Mouse (Mus musculus) CD4-positive, CD25-positive, alpha-beta regulatory T cell, adult 4 months (primary cell): Measurements from ENCODE around the gene Astl. TPM values are rescaled to one million over a fixed set of nuclear protein-coding genes. Genes with fewer than 3 reads are reported as not detected.

Experiments used
- ATAC-seq: one replicate; pipeline ENCODE4 v1.8.0; 2017
- polyA plus RNA-seq, 2 experiments: library from polyadenylated mRNA; unstranded; fragments of 100-300 nt; shearing (Covaris generic); gene quantifications; one replicate each; pipeline ENCODE4 v1.2.1; 2017

The Astl gene
- polyA plus RNA-seq, 2 experiments from 2014 or later = 0.22 to 0.42 TPM

DNA sequence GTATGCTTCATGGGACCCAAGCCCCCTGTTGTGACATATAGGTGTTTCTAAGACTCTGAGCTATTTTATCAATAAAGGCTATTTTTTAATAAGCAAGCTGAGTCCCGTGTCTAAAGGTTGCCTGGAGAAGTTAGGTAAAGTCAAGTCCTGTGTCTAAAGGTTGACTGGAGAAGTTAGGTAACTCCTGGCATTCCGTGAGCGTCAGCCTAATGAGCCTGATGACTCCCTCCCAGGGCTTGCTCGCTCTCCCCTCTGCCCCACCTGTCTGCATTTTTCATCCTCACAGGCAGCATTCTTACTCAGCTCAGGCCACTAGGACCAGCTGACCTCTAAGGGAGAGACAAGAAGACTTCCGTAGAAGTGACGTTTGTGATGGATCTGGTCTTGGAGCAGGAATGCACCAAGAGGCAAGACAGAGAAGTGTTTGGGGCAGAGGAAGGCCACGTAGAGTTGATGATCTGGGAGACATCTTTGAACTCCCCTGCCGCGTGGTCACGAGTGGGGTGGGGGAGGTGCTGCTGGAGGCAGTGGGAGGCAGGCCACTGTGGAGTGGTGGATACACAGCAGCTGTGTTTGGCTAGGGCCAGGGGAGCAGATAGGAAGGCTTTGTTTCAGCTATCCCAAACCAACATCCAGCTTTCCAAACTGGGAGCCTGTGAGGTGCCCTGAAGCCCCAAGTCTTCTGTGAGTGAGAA lies 28.8 kb downstream of the Astl start:
- no peak for ATAC-seq

DNA sequence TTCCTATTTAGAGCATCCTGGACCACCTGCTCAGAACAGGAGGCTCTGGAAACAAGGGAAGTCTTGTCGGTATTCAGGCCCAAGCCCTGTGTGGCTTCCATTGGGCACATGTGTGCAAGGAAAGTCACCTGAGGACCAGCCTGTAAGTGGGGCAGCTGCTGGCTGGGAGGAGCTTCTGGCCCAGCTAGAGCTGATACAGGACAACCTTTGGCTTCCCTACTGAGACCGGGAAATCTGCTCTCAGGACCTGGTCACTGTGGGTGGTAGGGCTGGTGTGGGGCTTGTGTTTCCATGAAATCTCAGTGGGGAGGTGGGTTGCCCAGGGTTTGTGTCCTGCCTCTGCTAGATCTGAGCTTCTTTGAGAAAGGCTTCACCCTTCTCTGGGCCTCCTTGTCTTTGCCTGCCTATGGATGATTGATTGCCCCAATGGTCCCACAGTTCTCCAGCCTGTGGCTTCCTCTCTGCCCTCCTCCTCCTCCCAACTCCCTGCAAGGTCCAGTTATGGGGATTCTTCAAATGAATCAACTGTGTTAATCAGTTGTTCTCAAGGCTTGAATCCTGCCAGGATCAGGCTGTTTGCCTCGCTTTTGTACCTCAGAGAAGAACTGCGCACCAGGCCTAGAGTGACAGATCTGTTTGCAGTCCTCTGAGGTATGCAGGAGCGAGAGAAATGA lies 31.4 kb downstream of the Astl start:
- no peak for ATAC-seq

DNA sequence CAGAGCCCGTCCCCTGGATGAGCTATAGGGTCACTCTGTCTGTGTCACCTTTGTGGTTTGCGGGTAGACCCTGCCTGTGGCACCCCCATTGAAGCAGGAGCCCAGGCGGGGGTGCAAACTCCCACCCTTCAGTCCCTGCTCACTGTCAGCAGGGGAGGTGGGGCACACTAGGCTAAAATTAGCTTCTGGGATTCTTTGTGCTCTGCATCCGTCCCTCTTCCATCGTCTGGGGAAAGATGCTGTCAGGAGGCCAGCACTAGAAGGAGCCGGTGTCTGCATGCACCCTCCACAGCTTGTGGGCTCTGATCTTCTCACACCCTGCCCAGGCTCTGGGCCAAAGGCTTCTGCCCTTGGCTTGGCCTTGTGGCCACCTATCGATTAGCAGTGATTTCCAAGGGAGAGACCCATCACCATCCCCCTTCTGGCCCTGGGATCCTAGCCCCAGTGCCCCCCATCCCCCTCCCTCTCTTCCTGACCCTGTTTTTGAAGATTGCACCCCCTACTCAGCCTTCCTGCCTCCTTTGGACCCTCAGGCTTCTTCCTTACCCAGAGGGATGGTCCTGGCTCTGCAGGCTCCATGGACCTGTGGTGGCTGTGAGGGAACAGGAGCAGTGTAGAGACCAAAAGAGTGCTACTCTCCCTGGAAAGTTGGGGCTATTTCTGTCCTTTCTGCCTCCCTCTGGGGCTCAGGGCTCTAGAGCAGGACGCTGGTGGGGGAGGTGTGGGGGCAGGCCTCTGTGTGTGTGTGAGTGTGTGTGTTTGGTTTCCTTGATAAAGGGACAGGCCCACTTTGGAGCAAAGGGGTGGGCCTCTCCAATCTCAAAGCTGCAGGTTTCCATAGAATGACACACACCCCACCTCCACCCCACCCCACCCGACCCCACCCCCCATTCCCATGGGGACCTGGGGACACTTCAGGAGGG lies 32.4 kb downstream of the Astl start:
- no peak for ATAC-seq

DNA sequence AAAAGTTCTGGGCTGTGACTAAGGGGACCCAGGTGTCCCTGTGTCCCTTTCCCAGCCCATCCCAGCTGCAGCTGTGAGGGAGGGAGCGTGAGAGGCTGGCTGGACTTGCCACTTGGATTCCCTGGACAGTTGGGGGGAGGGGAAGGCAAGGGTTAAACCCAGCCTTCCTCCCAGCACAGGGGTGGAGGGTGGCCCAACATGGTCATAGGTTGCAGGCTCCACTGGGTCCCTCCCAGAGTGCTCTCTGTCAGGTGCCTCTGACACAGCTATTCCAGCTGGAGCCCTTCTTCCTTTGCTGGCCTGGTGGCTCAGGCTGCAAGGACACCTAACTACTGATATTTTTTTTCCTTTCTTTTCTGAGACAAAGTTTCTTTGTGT lies 33.0 kb downstream of the Astl start:
- no peak for ATAC-seq

DNA sequence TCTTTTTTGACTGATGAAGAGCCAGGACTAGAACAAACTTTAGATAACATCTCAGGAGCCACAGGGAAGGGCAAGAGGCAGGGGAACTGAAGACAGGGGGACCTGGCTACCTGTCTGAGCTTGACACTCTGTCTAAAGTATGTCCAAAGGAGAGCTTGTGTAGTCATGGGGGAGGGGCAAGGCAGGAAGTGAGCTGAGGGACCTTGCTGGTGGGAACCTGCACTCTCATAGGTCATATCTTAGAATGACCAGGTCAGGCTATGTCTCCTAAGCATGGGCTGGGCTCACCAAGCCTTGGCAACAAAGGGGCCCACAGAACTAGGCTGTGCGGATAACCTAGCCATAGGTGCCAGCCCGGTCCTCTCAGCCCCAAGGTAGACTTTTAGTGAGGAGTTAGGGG lies 33.6 kb downstream of the Astl start:
- no peak for ATAC-seq

DNA sequence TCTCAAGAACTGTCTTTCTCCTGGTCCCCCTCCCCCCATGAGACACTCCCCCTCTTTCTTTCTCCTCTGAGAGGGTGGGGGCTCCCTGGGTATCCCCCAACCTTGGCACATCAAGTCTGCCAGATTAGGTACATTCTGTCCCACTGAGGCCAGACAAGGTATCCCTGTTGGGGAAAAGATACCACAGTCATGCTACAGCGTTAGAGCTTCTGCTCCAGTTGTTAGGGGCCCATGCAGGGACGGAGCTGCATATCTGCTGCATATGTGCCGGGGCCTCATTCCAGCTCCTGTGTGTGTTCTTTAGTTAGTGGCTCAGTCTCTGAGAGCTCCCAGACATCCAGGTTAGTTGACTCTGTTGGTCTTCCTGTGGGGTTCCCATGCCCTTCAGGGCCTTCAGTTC lies 35.7 kb downstream of the Astl start:
- ATAC-seq = no peak

DNA sequence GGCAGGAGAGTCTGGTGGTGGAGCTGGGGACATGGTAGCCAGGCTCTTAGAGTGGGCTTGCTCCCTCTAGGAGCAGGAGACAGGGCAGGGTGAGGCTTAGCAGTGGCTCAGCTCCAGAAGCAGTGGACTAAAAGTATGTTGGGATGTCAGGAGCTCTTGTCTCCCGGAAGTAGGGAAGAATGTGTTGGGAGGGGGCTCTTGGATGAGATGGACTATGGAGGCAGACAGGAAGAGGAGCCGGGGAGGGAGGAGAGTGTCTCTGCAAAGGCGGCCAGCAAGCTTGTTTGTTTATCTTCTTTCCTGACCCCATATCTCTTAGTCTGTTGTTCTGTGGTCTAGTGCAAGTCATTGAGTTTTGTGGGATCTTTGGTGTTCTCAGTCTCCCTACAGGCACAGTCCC lies 36.6 kb downstream of the Astl start:
- ATAC-seq = no peak

DNA sequence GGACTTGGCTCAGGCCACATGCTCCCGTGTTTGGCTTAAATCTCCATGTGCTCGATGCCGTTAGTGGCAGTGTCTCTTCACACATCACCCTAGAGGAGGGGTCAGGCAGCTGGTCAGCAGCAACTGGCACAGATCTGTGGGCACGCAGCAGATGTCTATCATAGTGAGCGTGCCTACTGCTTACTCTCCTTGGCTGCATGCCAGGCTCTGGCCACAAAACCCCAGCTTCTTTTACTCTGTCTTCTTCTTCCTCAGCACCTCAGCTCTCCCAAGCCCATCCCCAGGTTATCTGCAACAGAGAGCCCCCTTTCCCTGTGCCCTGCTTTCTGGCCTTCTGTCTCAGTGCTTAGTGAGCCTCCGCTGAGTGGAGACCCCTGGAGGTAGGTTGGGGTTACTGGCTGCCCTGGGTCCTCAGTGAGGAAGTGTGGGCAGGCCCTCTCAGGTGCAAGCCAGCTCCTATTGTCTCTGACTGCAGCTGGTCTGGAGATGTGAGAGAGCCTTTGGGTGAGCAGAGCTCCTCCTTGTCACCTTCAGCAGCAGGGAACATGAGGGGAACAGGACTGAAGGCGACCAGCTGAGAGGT lies 37.4 kb downstream of the Astl start:
- ATAC-seq = no peak

DNA sequence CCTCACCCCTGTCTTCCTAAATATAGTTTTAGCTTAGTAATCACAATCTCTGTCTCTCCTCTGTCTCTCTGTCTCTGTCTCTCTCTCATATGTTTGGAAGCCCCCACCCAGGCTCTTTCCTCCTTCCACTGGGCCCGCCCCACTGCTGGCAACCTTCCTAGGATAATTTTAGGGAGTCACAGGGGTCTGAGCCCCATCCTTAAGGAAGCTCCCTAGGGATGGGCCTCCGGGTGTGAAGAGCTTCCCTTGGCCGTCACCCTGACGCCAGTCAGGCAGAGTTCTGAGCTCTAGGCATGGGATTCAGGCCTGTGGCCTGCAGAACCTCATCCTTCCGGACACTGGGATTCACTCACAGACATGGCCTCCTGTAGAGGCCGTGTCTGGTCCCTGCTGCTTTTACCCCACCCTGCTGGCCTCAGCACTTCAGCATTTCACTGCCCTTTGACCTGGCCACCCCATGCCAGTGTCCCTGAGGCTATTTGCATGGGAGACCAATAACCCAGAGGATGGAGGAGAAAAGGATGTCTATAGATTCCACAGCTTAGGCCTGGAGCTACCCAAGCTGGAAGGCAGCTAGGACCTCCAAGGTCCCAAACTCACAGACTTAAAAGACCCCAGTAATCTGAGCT lies 38.1 kb downstream of the Astl start:
- ATAC-seq = no peak

DNA sequence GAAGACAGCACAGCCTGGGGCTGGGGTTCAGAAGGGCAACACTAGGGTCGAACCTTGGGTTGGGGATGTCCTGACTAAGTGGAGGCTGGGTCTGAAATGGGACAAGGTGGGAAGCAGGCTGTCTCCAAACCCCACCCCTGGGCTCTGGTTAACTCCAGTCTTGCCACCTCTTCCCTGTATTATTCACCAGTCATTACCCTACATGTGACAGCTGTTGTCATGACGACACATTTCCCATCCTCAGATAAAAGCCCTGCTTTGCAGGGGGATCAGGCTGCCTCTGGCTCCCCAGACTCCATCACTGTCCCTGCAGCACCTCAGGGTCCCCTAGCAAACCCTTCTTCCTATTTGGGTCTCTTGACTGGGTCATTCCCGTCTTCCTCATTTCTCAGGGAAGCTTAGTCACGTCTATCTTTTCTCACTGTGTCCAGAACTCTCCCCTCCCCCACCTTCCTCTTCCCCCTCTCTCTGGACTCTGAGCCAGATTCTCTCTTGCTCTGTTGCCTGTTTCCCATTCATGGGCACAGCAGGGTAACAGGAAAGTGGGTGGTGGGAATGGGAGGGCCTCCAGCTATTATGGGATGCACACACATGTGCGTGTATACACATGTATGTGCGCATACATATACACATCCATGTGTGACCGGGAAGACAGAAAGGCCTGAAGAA lies 39.6 kb downstream of the Astl start:
- ATAC-seq = no peak

DNA sequence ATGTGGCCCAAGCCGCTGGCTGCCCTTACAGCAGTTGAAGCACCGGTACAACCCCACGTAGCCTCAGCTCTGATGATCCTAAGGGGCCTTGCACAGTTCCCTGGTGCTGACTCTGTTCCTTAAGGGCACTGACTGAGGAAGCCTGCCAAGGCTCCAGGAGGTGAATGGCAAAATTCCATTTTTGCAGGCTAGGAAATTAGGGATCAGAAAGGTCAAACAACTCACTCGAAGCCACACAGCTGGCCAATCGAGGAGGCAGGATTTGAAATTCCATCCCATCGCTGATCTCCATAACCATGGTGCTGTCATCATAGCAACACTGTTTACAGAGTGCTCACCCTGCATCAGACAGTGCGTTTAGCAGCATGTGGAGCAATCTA lies 40.2 kb downstream of the Astl start:
- no peak for ATAC-seq

DNA sequence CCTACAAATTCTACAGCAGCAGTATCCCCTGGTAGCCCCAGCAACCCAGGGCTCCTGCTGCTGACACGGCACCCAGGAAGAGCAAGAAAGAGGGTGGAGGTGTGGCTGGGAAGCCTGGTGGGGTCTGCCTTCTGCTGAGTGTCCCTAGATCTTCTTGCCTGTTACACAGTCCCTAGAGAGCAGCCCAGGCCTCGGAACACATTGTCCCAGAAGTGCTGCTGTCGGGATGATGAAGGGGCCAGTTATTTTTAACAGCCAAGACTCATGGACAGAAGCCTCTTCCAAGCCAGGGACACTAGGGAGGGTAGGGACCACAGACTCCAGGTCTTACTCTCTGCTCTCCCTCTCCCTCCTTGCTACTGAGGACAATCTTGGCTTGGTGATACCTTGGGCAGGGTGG lies 40.8 kb downstream of the Astl start:
- no peak for ATAC-seq

DNA sequence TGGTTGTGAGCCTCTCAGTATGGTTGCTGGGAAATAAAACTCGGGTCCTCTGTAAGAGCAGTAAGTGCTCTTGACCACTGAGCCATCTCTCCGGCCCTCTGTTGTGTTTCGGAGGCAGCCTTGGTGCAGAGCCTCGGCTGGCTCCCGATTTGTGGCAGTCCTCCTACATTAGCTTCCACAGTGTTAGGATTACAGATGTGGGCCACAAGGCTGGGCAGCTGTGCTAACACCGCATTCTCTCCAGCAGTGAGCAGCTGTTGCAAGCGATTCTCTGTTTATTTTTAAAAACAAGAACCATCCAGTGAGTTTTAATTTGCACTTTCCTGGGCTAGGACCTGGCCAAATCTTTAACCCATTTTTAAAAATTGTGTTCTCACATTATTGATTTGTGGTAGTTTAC lies 45.4 kb downstream of the Astl start:
- no peak for ATAC-seq

DNA sequence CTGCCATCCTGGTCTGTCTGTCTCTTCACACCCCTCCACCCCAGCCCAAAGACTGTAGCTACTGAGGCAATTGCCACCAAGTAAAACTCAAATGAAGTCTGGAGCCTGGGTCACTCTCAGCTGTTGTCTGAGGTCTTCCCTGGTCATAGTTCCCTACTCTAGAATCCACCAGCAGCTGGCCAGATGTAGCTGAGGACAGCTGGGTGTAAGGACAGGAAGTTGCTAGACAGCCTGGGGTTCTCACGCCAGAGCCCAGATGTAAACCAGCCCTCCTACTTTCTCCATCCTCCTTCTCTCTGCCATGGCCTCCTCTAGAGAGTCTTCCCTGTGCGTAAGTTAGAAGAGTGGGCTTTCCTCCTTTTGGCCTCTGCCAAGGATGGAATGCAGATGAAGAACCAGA lies 49.1 kb downstream of the Astl start:
- ATAC-seq = no peak

DNA sequence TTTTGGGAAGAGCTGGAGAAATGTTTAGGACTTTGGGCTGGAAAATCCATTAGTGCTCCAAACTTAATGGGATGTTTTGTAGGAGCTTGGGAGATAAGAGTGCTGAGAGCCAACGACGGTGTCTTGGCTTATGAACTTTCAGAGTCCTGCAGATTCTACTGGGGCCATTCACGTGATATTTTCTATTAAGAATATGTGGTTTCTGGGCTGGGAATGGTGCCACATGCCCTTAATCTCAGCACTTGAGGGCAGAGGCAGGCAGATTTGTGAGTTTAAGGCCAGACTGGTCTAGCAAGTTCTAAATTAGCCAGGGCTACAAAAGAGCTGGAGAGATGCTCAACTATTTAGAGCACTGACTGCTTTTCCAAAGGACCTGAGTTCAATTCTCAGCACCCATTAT lies 51.9 kb downstream of the Astl start:
- no peak for ATAC-seq

DNA sequence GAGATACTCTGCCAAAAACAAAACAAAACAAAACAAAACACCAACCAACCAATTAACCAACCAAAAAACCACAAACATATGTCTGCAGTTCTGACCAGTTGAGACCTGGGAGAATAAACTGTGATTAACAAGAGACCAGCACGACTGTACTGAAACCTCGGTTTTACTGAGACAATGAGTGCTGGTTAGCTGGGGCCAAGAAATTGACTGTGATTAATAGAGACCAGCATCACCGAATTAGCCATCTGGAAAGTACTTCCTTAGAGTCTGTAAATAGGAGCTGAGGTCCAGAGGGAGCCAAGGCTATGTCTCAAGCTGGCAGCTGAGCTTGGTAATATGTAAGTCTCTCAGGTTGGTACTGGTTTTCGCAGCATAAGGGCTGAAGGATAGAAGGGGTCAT lies 52.4 kb downstream of the Astl start:
- ATAC-seq = no peak

DNA sequence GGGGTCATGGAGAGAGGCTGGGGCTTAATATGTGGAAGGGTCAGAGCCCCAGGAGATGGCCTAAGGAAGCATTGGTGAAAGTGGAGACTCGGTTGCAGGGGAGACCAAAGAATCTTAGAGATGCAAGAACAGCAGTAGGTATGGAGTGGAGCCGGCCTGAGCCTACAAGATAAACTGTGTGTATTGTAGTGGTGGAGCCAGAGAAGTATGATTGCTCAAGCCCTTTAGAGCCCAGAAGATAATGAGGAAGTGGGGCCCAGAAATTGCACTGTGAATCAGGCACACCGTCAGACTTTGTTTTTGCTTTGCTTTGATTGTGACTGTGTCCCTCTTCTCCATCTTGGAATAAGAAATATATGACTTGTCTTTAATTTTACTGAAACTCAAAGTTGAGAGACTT lies 52.9 kb downstream of the Astl start:
- no peak for ATAC-seq

DNA sequence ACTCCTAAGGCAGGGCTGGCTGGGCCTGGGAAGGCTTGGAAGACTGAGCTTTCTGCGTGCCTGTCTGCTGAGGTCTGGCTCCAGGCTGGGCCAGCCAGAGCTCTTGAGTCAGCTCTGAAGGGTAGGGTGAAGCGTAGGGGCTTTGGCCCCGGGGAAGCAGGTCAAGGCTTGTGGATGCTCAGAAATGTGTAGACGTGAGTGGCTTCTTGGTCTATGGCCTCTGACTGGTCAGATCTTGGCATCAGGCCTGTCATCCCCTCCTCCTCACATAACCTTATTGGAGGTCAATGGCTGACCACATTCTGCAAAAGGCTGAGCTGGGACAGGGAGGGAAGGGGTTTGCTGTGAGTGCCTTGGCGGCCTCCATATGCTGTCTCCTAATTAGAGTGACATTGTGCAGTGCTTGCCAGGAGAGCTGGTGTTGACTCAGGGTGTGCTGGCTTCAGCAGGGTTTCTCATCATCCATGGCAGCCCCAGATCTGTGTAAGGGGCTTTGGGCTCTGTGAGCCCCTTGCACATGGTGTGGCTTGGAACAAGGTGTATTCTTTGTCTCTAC lies 56.2 kb downstream of the Astl start:
- no peak for ATAC-seq

DNA sequence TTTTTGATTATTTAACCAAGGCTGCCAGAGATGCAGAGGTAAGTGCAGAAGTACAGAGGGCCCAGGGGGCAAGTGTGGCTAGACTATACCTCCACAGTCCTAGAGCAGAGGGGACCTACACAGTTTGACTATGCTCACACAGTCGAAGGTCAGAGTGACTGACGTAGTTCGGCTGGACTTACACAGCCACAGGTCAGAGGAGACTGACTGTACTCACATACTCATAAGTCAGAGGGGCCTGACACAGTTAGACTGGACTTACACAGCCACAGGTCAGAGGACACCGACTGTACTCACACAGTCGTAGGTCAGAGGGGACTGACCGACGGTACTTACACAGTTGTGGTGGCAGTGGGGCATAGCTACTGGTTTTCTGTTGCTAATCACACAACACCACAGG lies 60.3 kb downstream of the Astl start:
- ATAC-seq = no peak
